Mouse (Mus musculus): ENCODE results near the gene Nqo2. TPM values are rescaled to one million over a fixed set of nuclear protein-coding genes. Genes with fewer than 3 reads are reported as not detected.

The Nqo2 gene
- 10 to 100 TPM; 17.8 to 18.4 TPM for total RNA-seq (2023)

DNA sequence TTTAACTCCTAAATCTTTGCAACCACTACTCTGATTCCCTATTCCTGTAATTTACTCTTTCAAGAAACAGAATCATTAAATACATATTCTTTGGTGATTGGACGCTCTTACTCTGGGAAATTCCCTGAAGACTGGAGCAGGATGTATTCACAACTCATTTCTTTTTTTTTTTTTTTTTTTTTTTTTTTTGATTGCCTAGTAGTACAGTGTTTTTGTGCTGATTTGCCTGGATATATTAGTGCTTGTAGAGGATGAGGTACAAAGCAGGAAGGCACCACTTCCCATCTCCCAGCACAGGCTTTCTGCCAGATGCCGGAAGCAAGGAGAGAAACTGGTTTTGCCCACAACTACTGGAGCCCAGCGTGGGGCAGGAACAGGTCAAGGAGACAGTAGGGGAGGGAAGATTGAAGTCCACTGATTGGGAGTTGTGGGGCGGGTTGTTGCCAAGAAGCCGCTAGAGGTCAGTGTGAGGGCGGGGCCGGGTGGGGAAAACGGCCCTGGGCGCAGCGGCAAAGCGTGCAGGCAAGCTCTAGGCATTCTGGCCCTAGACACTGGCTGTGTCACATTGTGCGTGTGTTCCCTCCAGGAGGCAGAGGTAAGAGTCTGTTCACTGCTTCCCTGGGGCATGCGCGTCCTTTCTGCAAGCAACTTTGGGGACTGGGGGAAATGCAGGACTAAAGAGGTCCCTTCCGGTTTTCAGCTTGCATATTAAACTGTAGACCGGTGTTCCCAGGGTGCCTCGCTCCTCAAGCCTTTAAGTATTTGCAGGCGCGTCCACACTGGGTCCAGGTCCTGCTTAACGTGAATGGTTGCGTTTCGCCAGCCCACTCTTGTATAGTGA is at the start of gene Nqo2:
Gene Nqo2 (plus strand): TSS at position 482 of the 841 bp plus-strand sequence.

DNA sequence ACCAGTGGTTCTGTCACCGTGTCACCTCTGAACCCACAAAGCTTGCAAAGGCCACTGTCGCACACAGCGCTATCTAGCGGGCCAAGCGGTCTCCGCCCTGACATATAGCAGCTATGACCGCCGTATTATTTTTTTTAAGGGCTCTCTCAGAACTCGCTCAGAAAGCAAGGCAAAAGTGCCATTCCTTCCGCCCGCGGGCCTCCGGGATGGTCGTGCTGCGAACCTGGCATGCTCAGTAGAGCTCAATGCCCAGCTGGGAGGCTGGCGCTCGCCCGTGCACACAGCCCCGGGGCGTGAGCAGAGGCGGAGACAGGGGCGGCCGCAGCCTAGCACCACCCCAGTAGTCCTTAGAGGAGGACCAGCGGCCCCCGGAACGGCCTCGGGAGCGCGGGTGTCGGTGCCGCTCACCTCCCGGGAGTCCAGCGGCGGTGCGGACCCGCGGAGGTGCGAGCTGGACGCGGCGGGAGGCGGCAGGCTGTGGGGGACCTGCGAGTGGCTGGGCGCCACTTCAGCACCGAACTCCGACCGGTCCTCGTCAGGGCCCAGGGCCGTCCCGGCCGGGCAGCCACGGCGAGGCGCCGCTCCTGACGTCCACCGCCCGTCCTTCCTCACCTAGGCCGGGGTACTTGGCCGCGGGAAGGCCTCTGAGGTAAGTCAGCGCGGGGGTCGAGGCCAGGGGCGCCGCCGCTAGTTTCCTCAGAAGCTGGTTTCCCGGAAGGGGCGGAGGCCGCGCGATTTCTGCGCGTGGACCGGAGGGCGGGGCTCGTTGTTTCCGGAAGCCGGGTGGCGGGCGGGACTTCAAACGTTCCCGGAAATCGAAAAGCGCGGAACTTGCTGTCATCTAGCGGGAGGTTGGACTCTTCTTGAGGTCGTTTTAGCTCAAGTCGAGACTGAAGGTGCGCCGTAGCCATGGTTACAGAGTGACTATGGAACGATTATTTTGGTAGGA is 37.8 kb downstream of the Nqo2 start, which contains the start of the genes Ripk1 and Serpinb6a:
Gene Ripk1 (plus strand): TSS at position 306 of the 949 bp plus-strand sequence.
Gene Serpinb6a (minus strand): TSS at position 737 of the 949 bp plus-strand sequence.

DNA sequence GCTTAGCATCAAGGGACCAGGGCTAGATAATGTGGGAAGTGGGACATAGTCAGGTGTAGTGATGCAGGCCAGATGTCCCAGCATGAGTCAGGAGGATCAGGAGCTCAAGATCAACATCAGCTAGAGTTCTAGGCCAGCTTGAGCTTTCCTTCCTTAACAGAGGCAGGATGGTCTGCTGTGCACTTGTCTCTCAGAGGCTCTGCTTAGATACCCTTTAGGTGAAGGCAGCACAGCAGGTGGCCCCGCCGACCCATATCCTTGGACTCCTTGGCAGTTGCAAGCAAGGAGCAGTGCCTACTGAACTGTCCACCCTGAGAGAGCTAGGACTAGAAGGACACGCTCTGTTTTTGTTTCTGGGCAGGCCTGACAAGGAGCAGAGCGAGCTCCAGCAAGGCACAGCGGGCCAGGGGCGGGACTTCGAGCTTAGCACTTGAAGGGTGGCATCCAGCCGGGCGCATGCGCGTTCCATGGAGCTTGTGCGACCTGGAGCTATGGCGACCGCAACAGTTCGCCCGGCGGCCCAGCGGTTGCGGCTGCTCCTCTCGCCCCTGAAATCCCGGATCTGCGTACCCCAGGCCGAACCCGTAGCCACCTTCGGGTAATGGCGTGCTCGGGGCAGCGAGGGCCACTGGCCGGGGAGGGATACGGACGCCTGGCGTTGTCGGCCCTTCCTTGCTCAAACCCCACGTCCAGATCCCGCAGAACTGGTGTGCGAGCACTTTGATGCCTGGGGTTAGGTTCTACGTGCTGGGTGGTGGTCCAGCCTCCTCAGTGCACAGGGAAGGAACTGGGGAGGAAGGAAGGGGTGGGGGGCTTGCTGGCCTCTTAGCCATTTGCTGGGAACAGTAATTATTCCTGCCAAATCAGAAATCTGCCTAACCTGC is 72.9 kb downstream of the Nqo2 start, which contains the start of gene Bphl:
Gene Bphl (plus strand): TSS at position 426 of the 884 bp plus-strand sequence.

Other genes starting within 250 kb of the Nqo2 start
- not detected for gene Serpinb6e, start 121.3 kb upstream of the Nqo2 start, total RNA-seq (2023)
- gene Serpinb6c, start 59.0 kb upstream of the Nqo2 start, total RNA-seq (2023), result not detected
- gene Ripk1, start 37.7 kb downstream of the Nqo2 start, total RNA-seq (2023), result 100 to 1,000 TPM; 100 to 102 TPM
- 10 to 100 TPM; 72.6 to 78.2 TPM for gene Serpinb6a, start 38.1 kb downstream of the Nqo2 start, total RNA-seq (2023)
- 10 to 100 TPM; 18.8 to 19.2 TPM for gene Bphl, start 72.9 kb downstream of the Nqo2 start, total RNA-seq (2023)
- 10 to 100 TPM; 46.4 to 47.4 TPM for gene Tubb2a, start 113.3 kb downstream of the Nqo2 start, total RNA-seq (2023)
- gene Tubb2b, start 165.8 kb downstream of the Nqo2 start, total RNA-seq (2023), result 1 to 10 TPM; 1.7 to 3.6 TPM
- gene Psmg4, start 198.3 kb downstream of the Nqo2 start, total RNA-seq (2023), result 10 to 100 TPM; 37.4 to 41.2 TPM